Mouse (Mus musculus) CH12.LX (cell line): ENCODE measurements at regions not wholly inside any gene's neighbourhood (a gene's known extent, or its start where the extent isn't known, plus 50 kb on each side); places are given as distances from the start of the nearest gene placed in this dataset.

Experiments used
- BHLHE40 ChIP-seq: IDR thresholded peaks from 2 replicates; pipeline ENCODE4 v1.6.1; 2011; ENCODE audit warnings: mild to moderate bottlenecking, low read depth, low read length, improper control_type of control experiment
- CHD2 ChIP-seq: IDR thresholded peaks from 2 replicates; pipeline ENCODE4 v1.6.1; 2011; ENCODE audit warnings: low read length, improper control_type of control experiment
- CTCF ChIP-seq, 2 experiments: IDR thresholded peaks in 1 of 2; conservative IDR thresholded peaks in 1 of 2; 2 replicates each; pipeline ENCODE4 v1.5.1; 2011 to 2012; ENCODE audit warnings: low read depth in 2 of 2, low read length in 2 of 2, improper control_type of control experiment in 1 of 2, inconsistent platforms in 1 of 2, mild to moderate bottlenecking in 1 of 2, moderate library complexity in 1 of 2
- EP300 ChIP-seq: IDR thresholded peaks from 2 replicates; pipeline ENCODE4 v1.6.1; 2011; ENCODE audit warnings: low read length, improper control_type of control experiment
- GABPA ChIP-seq: IDR thresholded peaks from 2 replicates; pipeline ENCODE4 v1.6.1; 2012; ENCODE audit warnings: low read depth, low read length, improper control_type of control experiment, inconsistent platforms; ENCODE audit not compliant: insufficient replicate concordance
- MXI1 ChIP-seq: IDR thresholded peaks from 2 replicates; pipeline ENCODE4 v1.6.1; 2011; ENCODE audit warnings: mild to moderate bottlenecking, low read depth, low read length, improper control_type of control experiment
- MYC ChIP-seq: IDR thresholded peaks from 2 replicates; pipeline ENCODE4 v1.6.1; 2011; ENCODE audit warnings: low read depth, mild to moderate bottlenecking, improper control_type of control experiment, low read length
- POLR2A ChIP-seq: IDR thresholded peaks from 2 replicates; pipeline ENCODE4 v1.6.1; 2011; ENCODE audit warnings: low read depth, mild to moderate bottlenecking, improper control_type of control experiment, low read length
- RAD21 ChIP-seq: IDR thresholded peaks from 2 replicates; pipeline ENCODE4 v1.6.1; 2011; ENCODE audit warnings: low read depth, mild to moderate bottlenecking, low read length, improper control_type of control experiment, moderate library complexity
- ZC3H11A ChIP-seq: IDR thresholded peaks from 2 replicates; pipeline ENCODE4 v1.6.1; 2012; ENCODE audit warnings: low read depth, mild to moderate bottlenecking, inconsistent platforms, low read length, improper control_type of control experiment

DNA sequence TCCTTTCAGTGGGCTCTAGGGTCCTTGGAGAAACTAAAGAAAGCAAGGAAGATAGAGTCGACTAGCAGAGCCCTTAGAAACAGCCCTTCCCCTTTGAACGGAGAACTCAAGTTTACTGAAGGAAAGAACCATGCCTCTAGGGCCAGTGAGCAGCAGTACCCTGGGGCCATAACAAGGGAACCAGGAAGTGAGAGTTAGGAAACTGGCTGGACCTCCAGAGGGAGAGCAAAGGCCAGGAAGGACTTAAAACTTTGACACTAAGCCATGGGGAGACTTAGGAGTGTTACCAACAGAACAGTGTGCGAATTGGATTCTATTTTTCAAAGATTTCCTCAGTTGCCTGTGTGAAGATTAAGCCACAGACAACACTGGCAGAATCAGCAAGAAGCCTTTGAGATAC lies 82.6 kb upstream of the Fn1 start:
- no peak for TF ChIP-seq CTCF (conservative IDR thresholded peaks at IDR 0.05 in 1 of 2, IDR thresholded peaks at IDR 0.05 in 1 of 2; ENCODE audit: low read depth in 2 of 2, low read length in 2 of 2)
- no peak for TF ChIP-seq BHLHE40
- no peak for TF ChIP-seq POLR2A
- no peak for TF ChIP-seq RAD21
- no peak for TF ChIP-seq ZC3H11A
- no peak for TF ChIP-seq GABPA
- no peak for TF ChIP-seq MYC
- TF ChIP-seq MXI1: no peak
- no peak for TF ChIP-seq CHD2
- TF ChIP-seq EP300: no peak
